Mouse (Mus musculus): ENCODE measurements around the gene Prrx2.

Gene Prrx2

DNA sequence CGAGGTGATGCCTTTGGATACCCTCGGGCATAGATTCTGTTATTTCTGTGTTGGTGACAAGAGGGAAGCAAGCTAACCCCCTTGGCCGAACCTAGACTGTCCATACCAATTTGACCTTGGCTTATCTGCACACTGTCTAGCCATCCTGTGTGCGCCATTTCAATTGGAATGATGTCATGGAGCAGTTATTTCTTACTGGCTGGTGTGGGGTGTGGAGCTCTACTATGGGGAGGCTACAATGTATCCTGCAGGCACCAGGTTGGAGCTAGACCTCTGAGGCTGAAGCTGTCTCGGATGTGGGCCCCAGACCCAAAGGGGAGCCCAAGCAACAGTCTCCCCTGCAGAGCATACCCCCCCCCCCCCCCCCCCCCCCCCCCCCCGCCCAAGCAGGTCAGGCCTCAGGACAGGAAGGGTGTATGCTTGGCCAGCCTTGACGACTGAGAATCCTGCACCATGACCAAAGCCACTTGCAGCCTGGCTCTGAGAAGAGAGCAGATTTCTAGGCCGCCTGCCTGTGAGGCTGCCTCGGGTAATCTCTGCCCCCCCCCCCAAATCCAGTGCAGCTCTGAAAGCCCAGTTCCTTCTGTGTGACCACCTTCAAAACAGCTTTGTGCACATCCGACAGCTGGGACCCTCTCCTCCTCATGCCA lies at the start of gene Prrx2:
TSS of gene Prrx2 (plus strand) at position 600 of the 650 bp plus-strand sequence.
- in situ Hi-C loops (cut with MboI), result no loop called here

DNA sequence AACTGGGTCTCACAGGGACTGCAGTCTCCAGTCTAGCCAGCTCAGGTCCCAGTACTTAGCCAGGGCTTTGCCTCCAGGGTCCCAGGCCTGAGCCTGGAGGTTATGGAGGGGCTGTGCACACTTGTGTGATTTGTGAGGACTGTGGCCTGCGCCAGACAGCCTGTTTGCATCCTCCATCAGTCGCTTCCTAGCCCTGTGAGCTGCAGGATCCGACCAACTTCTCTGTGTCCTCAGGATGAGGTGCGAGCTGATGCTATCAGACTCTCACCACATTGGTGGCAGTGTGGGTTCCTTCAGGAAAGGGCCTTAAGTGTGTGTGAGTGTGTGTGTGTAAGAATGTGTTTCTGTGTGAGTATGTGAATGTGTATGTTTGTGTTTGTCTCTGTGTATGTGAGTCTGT lies 47.3 kb upstream of the Prrx2 start:
- in situ Hi-C loops (cut with MboI), result no loop called here

DNA sequence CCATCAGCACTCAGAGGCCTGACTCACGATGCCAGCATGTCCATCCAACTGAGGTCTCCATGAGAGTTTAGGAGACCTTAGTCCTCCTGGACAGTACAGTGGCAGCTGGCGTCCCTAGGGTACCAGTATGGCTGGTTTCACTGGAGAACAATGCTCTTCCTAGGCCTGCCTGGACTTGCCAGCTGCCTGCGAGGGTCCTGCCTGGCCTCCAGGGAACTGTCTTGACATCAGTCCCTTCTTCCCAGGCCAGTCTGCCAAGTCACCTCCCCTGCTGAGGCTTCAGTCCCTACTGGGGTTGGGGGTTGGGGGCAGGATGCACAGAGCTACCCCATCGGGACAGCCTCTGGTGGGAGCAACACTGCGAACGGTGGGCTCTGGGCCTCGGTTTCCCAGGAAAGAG lies 42.7 kb upstream of the Prrx2 start:
- in situ Hi-C loops (cut with MboI), result loop anchor here (5.0 kb wide), 1 partner anchor 360 kb away; no protein-coding TSS in a partner anchor

DNA sequence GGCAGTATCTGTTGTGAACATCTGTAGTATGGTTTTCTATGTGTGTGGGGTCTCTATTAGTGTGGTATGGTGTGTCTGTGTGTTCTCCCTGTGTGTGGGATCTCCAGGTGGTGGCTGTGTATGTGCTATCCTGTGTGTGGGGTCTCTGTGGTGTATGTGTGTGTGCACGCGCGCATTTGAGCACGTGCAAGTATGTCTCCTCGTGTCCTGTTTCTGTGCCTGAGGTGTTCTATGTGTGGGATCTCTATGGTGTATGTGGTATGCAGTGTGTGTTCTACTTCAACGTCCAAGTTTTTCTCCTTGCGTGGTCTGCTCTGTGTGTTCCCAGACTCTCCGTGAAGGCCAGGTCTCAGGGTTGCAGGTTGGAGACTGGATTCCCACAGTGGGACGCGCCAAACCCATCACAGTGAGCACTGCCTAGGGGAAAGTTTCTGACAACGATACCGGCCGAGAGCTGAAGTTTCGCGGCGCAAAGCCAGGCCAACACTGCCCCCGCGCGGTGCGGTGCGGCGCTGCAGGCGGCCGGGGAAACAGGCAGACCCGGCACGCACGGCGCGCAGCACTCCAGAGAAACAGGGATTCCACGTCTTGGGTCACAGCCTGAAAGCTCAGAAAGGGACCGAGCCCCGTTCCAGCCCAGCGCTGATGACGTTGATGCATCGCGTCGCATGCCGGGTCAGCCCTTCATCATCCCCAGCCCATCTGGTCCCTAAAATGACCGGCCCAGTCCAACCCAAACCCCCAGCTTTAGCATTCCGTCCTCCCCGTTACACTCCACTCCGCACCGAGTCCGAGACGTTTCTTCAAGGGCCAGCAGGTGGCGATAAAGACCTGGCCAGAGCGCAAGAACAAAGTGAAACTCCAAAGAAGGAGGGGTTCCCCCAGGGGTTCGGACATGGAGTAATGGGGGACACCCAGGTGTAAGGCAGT lies 40.3 kb upstream of the Prrx2 start:
- in situ Hi-C loops (cut with MboI), result loop anchor here (5.0 kb wide), 1 partner anchor 362 kb away; no protein-coding TSS in a partner anchor

DNA sequence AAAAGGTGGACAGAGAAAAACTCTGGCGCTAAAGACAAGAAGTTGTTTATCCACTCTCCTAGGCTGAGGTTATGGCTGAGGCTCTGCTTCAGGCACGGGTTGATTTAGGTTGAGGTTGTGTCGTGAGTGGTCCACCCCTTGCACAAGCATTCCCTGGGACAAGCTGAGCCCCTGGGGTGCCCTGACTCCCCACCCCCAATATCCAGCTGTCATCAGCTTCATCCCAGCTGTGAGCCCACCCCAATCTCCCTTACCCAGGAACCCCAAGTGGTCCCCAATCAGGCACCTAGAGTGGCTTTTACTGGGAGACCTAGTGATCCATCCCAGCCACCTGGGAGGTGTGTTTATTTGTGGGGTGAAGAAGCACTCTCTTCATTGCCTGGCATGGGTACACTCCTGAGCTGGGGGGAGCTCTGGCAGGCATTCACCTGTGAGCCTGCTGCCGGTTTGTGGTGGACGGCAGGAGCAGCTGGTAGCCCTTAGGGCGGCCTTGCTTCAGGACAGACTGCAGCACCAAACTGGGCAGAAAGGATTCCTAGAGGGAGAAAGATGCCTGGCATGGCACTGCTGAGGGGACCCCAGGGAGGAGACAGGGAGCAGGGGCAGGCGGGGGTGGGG lies 39.4 kb upstream of the Prrx2 start:
- in situ Hi-C loops (cut with MboI), result no loop called here

DNA sequence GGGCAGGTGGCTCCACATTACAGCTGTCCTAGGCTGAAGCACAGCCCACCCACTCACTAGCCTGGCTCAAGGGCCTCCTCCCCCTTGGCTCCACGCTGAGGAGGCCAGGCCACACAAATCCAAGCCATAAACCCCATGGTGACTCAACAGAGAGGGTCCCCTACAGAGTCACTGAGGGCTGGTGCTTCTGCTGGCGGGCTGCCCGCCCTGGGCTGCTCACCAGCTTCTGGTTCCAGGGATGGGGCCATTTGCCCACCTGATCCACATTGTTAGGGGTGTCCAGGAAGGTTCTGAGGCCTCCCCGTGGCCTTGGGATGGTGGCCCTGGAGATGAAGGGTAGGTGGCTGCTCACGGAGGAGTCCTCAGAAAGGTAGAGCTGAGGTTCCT lies 38.9 kb upstream of the Prrx2 start:
- in situ Hi-C loops (cut with MboI), result no loop called here

DNA sequence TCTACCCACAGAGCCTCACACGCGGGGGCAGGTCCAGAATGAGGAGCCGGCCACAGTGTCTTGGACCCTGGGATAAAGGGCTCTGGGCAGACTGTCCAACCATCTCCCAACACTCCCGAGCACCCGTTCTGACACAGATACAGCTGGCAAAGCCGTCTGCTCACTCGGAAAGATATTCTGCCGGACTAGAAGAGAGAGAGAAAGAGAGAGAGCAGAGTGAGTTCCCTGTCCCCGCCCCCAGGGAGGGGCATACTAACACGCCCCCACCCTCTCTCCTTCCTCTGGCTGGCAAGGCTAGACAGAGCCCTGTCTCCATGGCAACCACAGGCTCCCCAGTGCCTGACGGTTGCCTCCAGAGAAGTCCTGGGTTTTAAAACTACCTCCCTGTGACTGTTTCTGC lies 38.4 kb upstream of the Prrx2 start:
- in situ Hi-C loops (cut with MboI), result no loop called here

DNA sequence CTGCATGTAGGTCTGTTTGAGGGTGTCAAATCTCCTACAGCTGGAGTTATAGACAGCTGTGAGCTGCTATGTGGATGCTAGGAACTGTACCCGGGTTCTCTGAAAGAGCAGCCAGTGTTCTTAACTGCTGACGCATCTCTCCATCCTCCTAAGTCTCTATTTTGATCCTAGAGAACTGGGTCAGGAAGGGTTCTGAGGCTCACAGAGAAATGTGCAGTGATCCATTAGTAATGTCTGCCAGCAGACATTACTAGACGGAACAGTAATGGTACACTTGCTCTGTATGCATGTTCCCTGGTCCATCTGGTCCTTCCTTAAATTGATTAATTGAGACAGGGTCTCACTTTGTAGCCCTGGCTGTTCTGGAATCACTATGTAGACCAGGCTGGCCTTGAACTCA lies 35.3 kb upstream of the Prrx2 start:
- in situ Hi-C loops (cut with MboI), result no loop called here

DNA sequence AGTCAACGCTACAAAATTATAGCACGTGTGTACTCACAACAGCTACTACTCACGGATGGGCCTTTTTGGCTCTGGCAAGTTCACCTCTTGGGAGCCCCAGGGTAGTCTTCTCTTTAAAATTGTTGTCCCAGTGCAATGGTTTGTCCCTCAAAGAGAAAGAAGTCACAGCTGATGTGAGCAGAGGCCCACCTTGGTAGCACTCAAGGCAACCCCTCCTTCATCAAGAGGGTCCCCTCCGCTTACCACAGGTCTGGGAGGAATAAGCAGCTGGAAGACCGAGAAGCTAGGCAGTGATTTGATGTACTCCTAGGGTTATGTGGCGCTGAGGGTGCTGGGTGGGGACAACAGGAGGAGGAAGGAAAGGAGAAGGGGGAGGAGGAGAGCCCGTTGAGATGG lies 34.1 kb upstream of the Prrx2 start:
- in situ Hi-C loops (cut with MboI), result no loop called here

DNA sequence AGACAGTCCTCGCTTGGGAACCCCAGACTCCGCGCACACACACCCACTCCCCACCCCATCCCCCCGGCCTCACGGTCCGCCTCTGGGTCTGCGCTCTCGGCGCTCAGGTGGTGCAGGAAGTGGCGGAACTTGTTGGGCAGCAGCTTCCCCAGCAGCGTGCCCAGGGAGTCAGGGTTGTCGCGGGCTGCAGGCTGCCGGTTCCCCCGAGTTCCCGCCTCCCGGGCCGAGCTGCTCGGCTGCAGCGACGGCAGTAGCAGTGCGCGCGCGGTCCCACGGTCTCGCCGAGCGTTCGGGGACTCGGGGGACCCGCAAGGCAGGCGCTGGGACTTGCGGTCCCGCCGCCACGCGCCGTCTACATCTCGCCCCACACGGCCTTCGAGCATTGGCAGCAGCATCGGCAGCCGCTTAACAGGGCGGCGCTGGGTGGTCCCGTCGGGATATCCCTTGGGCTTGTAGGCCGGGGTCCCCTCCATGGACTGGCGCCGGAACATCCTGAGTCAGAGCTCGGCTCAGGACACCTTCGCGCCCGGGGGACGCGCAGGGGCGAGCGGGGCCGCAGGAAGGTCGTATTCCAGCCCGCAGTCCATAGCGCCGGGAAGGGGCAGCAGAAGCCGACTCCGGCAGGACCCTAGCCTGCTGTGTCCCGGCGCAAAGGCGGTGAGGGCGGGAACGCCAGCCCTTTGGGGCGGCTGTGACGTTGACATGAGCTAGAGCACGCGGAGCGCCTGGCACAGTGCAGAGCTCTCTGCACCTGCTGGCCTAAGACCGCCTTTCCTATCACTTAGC lies 33.5 kb upstream of the Prrx2 start:
- in situ Hi-C loops (cut with MboI), result no loop called here

DNA sequence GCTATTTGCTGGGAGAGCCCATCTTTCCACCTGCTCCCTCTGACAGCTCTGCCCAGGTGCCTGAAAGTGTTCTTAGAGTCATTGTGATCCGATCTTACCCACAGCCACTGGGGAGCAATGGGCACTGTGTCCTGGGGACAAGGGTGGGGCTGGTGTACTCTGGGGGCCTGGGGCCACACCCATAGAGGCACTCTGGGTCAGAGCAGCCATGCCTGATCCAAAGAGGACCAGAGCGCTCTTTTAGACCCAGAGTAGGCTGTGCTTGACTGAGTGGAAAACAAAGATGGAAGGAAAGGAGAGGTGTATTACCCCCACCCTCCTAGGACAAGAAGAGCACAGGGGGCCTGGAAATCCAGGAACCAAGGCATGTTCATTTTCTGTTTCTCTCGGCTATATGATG lies 31.2 kb upstream of the Prrx2 start, which contains the start of gene 1700001O22Rik:
TSS of gene 1700001O22Rik (minus strand) at position 58 of the 400 bp plus-strand sequence.
- in situ Hi-C loops (cut with MboI), result no loop called here

DNA sequence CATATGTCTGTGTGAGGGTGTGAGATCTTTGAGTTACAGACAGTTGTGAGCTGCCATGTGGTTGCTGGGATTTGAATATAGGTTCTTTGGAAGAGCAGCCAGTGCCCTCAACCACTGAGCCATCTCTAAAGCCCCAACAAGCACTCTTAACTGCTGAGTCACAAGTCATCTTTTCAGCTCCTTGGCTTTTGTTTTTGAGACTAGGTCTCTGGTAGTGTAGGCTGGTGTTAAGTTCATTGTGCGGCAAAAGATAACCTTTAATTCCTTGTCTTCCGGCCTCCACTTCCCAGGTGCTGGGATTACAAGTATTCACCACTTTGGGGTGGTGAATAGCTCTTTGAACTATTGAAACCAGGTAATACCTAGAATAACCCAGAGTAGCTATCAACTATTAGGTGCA lies 28.8 kb upstream of the Prrx2 start:
- in situ Hi-C loops (cut with MboI), result no loop called here

DNA sequence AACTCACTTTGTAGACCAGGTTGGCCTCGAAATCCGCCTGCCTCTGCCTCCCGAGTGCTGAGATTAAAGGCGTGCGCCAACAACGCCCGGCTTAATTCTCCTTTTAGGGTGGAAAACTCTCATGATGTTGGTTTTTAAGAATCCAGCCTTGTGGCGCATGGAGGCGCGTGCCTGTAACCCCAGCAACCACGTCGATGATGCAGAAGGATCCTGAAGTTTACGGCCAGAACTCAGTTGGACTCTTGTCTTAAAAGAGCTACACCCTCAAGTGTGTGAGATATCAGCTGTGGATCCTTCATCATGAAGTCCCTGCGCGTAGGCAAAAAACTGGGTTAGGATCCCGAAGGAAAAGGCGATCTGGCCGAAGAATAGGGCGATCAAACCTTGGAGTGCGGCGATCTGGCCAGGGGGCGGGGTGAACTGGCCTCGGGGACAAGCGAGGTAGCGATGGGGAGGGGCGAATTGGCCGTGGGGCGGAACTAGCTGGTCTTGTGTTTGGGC lies 27.6 kb upstream of the Prrx2 start:
- in situ Hi-C loops (cut with MboI), result no loop called here

DNA sequence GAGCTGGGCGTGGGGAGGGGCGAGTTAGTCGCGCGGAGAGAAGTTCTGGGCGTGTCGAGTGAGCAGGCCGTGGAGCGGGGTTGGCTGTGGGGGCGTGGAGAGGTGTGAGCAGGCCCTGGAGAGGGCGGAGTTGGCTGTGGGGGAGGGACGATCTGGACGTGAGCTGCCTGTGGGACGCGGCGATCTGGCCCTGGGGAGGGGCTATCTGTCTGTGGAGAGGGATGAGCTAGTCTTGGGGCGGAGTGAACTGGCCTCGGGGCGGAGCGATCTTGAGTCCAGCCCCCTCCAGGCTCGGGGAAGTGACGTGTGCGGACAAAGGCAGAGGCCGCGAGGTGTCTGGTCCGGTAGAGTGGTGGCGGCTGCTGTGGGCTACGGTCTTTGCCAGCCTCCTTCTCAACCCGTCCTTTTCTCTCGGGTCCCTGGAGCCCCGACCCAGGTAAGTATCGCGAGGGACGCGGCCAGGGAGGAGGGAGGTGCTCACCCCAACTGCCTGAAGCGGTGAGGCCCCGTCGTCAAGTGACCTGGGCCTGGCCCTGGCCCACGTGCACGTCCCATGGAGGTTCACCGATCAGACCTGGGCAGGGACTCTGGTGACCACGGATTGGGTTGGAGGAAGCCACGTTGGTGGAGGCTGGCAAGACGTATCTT lies 27.0 kb upstream of the Prrx2 start, which contains the start of gene Ntmt1:
TSS of gene Ntmt1 (plus strand) at position 179 of the 648 bp plus-strand sequence.
- in situ Hi-C loops (cut with MboI), result no loop called here

DNA sequence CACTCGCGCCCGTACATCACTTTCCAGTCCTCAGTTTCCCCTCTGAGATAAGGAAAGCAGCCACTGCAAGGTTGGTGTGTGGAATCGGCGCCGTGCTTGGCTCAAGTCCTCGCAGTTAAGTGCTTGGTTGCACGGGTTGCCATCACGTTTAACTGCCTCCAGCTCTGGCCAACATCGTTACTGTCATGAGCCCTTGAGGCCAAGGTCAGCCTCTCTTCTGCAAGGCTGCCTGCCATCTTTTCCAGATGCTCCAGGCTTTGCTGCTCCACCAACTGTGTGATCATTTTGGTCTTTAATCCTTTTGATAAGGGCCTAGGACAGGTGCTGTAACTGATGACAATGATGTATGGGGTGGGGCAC lies 26.5 kb upstream of the Prrx2 start:
- in situ Hi-C loops (cut with MboI), result no loop called here

DNA sequence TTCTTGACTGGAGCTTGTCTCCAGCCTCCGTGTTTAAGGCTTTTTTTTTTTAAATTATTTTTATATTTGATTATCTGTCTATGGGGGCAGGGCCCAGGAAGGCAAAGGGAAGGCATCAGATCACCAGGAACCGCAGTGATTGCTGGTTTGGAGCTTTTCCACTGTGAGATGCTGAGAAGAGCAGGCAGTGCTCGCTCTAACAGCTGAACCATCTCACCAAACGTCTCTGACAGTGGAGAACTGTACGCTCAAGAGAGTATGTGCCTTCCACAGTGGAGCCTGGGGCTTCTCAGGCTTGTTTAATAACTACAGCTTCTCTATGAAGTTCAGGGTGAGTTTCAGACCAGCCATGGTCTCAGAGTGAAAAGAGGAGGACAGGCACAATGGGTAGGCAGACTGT lies 25.3 kb upstream of the Prrx2 start:
- in situ Hi-C loops (cut with MboI), result no loop called here

DNA sequence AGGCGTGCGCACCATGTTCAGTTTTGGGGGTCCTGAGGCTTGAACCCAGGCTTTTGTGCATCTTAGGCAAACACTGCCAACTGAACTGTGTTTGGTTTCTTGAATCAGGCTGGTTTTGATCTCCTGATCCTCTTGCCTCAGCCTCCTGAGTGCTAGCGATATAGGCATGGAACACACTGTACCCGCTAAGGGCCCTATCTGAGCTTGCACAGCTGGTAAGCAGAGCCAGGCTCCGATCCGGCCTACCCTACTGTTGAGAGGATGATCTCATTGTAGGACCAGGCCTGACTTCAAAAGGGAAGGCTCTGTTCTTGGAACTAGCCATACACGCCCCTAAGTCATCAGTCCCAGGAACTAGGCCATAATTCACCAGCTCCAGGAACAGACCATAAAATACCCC lies 24.2 kb upstream of the Prrx2 start:
- in situ Hi-C loops (cut with MboI), result no loop called here

DNA sequence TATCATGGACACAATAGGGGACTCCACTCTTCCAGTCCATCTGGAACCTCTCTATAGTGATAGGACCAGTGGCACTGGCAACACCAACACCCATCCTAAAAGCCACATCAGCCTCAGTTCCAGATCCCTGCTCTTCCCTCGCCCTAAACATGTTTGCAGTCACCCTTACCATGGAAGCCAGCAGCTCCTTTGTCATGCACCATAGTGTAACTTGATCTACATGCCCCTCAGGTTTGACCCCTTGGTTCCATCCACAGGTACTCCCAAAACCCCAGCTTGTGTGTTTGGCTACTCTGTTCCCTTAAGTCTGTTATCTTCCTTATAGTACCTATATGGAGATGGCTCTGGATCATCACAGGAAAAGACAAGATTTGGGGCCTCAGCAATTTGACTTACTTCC lies 18.4 kb upstream of the Prrx2 start:
- in situ Hi-C loops (cut with MboI), result no loop called here

DNA sequence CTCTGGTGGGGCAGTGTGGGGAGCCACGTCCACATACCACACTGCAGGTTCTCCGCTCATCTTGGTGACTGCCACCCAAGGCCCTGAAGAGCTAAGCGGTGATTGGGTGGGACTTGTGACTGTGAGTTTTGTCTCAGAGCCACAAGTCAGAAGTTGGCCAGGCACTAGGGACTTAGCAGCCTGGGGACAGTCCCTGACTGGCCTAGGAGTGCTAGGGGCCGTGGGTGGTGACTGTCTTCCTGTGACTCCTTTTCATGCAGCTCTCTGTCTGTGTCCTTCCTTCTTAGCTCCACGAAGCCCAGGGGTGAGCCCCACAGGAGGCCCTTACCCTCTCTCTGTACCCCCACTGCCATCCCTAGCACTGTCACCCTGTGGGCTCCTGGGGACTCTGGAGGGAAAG lies 14.9 kb upstream of the Prrx2 start:
- in situ Hi-C loops (cut with MboI), result no loop called here

DNA sequence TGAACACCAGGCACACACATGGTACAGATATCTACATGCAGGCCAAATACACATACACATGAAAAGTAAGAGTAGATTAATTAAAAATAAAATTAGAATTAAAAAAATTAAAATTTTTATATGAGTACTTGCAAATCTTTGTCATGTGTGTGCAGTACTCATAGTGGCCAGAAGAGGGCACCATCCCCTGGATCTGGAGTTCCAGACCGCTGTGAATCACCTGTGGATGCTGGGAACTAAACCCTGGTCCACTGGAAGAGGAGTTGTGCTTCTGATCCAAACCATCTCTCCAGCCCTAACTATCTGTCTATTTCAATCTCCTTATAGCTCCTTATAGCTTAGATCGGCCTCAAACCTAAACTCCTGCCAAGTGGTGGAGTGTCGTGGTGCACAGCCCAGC lies 13.7 kb upstream of the Prrx2 start:
- in situ Hi-C loops (cut with MboI), result no loop called here

DNA sequence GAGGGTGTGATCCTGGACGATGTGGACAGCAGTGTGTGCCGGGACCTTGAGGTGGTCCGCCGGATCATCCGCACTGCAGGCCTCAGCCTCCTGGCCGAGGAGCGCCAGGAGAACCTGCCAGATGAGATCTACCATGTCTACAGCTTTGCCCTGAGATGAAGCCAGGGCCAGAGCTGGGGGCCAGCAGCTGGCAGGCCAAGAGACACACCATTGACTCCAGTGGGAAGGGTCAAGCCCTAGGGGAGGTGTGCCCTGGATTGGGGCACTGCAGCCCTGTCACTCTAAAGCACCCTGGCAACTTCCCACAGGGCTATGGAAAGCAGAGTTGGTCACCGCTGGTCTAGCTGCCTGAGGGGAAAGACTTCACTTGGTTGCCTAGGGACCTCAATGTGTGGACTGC lies 12.3 kb upstream of the Prrx2 start:
- in situ Hi-C loops (cut with MboI), result no loop called here
